Mouse (Mus musculus): ENCODE measurements at regions not wholly inside any gene's neighbourhood (a gene's known extent, or its start where the extent isn't known, plus 50 kb on each side); places are given as distances from the start of the nearest gene placed in this dataset.

DNA sequence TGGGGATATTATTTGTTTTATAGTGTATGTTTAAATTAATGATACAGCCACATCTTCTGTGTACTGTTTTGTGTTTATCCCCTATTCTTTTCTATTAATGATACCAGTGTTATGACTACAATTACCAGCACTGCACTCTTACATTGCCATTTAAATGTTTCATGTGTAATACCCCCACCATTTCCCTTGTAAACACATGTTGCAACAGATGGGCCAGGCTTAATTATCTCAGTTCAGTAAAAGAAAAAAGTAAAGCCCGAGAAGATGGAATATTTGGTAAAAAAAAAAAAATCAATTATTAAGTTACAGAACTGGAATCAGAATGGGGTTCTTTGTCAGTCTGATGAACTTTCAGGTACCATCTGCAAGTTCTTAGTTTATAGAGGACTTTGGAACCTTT, 158.3 kb upstream of the Cntn5 start:
- H3K4me1 ChIP-seq (ENCODE audit: control insufficient read depth, insufficient read depth, low read length), result no peaks in the 10 kb centered on the region

More for the DNA sequence above, 158.3 kb upstream of the Cntn5 start:
- Histone ChIP-seq H3K4me2 (ENCODE audit: low read depth, low read length) (no peak overlapping the region), H3K27me3 (ENCODE audit: control insufficient read depth, insufficient read depth, low read length) (no peaks in the 10 kb centered on the region), H3K9ac (replicated peaks; ENCODE audit: low read length) (no peak overlapping the region), H3K36me3 (replicated peaks; ENCODE audit: control insufficient read depth, insufficient read depth, low read depth, low read length) (no peaks in the 10 kb centered on the region), H3K27ac (replicated peaks; ENCODE audit: low read depth, low read length) (no peak overlapping the region), H3K4me3 (ENCODE audit: low read depth, low read length) (no peak overlapping the region), H3K9me3 (replicated peaks; ENCODE audit: control insufficient read depth, low read length) (no peaks in the 10 kb centered on the region)
- ATAC-seq (replicated peaks; ENCODE audit: insufficient number of reproducible peaks, low FRiP score, low TSS enrichment, low read depth), result no peak
- WGBS, result 73% methylated on average over 1 of the region's 1 CpGs
- DNase-seq (ENCODE audit: low spot score), result no peak
